Mouse (Mus musculus) stomach, embryonic 14.5 days (tissue): ENCODE data around the gene Scaf8. TPM values are rescaled to one million over a fixed set of nuclear protein-coding genes. Genes with fewer than 3 reads are reported as not detected.
A peak's percentile ranks its signal among the peaks of the same experiment; 100 is the strongest.

ENCODE experiments used
- ATAC-seq: fragments of 200-750 bp; cut with Nextera tagmentation; 2 replicates; pipeline ENCODE4 v1.8.0; 2017; ENCODE audit warnings: low read depth, moderate TSS enrichment; ENCODE audit not compliant: insufficient number of reproducible peaks, insufficient read depth, low FRiP score
- H3K27ac ChIP-seq: fragments of 300-500 bp; sonication (generic); 2 replicates; pipeline ENCODE4 v1.5.1; 2014; ENCODE audit warnings: mild to moderate bottlenecking, low read length, moderate library complexity, mixed read lengths
- H3K27me3 ChIP-seq: fragments of 300-500 bp; sonication (generic); 2 replicates; pipeline ENCODE4 v1.6.1; 2014; ENCODE audit warnings: low read length, control low read depth, mixed read lengths; ENCODE audit not compliant: control insufficient read depth, insufficient read depth
- H3K36me3 ChIP-seq: fragments of 300-500 bp; sonication (generic); 2 replicates; pipeline ENCODE4 v1.6.1; 2014; ENCODE audit warnings: mild to moderate bottlenecking, control low read depth, low read length, moderate library complexity, mixed read lengths; ENCODE audit not compliant: control insufficient read depth, insufficient read depth
- H3K4me1 ChIP-seq: fragments of 300-500 bp; sonication (generic); 2 replicates; pipeline ENCODE4 v1.6.1; 2014; ENCODE audit warnings: low read length, control low read depth, mixed read lengths; ENCODE audit not compliant: control insufficient read depth, insufficient read depth
- H3K4me2 ChIP-seq: fragments of 300-500 bp; sonication (generic); replicated peaks from 2 replicates; pipeline ENCODE4 v1.6.1; 2014; ENCODE audit warnings: low read depth, low read length, control low read depth
- H3K4me3 ChIP-seq: fragments of 300-500 bp; sonication (generic); 2 replicates; pipeline ENCODE4 v1.5.1; 2014; ENCODE audit warnings: low read depth, low read length, control low read depth
- H3K9ac ChIP-seq: fragments of 300-500 bp; sonication (generic); replicated peaks from 2 replicates; pipeline ENCODE4 v1.6.1; 2014; ENCODE audit warnings: low read depth, mild to moderate bottlenecking, control low read depth, low read length, moderate library complexity, mixed read lengths
- H3K9me3 ChIP-seq: fragments of 300-500 bp; sonication (generic); 2 replicates; pipeline ENCODE4 v1.6.1; 2016; ENCODE audit warnings: low read depth, low read length, control low read depth; ENCODE audit not compliant: control insufficient read depth
- WGBS: fragments of 180-500 bp; shearing (Covaris S2); extraction: QIAGEN DNeasy Blood & Tissue Kit; methylation state at CpG from one replicate; pipeline ENCODE4 v1.1.7; 2014; 5-methylcytosine and 5-hydroxymethylcytosine counted together
- polyA plus RNA-seq: library from polyadenylated mRNA; unstranded; fragments of >200 nt; fragmentation: Nextera tagmentation; extraction: Ambion mirVana; gene quantifications from 2 replicates; pipeline ENCODE4 v1.2.1, GENCODE M21; 2014

The Scaf8 gene
- polyA plus RNA-seq, 1 experiment from 2014 or later, result 26.6 TPM

- Histone ChIP-seq H3K27ac (peak overlapping the region; percentile 45; the same call in 1 of the 2 replicates), H3K4me3 (no peak overlapping the region), H3K36me3 (peaks cover 3% of the 10 kb centered on the region; the same call in 1 of the 2 replicates), H3K9me3 (no peaks in the 10 kb centered on the region), H3K9ac (no peak overlapping the region), H3K4me2 (no peak overlapping the region), H3K4me1 (peaks cover 5% of the 10 kb centered on the region; the same call in 1 of the 2 replicates), H3K27me3 (no peaks in the 10 kb centered on the region)
- no peak for ATAC-seq
- WGBS, result 61% methylated on average over 2 of the region's 2 CpGs
Observed at GRCm38 (mm10) chr17:3206527-3207398, 92.0 kb downstream of the Scaf8 start.

GRCm38 (mm10) chr17:3207529-3208240 lies 92.9 kb downstream of the Scaf8 start:
- Histone ChIP-seq H3K27ac (no peak overlapping the region), H3K9ac (no peak overlapping the region)
- no peak for ATAC-seq

GRCm38 (mm10) chr17:3208471-3208870 lies 93.7 kb downstream of the Scaf8 start:
- H3K9ac ChIP-seq, result no peak overlapping the region
- H3K4me3 ChIP-seq, result no peak overlapping the region
- H3K4me2 ChIP-seq, result no peak overlapping the region
- no peaks in the 10 kb centered on the region for H3K9me3 ChIP-seq
- peaks cover 7% of the 10 kb centered on the region for H3K36me3 ChIP-seq
- no peak for ATAC-seq
- no peaks in the 10 kb centered on the region for H3K27me3 ChIP-seq
- no peak overlapping the region for H3K27ac ChIP-seq
- 80% methylated on average over 1 of the region's 1 CpGs for WGBS
- peaks cover 5% of the 10 kb centered on the region; the same call in 1 of the 2 replicates for H3K4me1 ChIP-seq

More at GRCm38 (mm10) chr17:3207529-3208240, 92.9 kb downstream of the Scaf8 start:
- Histone ChIP-seq H3K4me2 (no peak overlapping the region), H3K27me3 (no peaks in the 10 kb centered on the region), H3K9me3 (no peaks in the 10 kb centered on the region), H3K4me1 (peaks cover 5% of the 10 kb centered on the region; the same call in 1 of the 2 replicates), H3K4me3 (no peak overlapping the region), H3K36me3 (peaks cover 5% of the 10 kb centered on the region)
- WGBS, result 77% methylated on average over 6 of the region's 6 CpGs

GRCm38 (mm10) chr17:3209581-3209980 lies 94.8 kb downstream of the Scaf8 start:
- 62% methylated on average over 4 of the region's 4 CpGs for WGBS
- H3K27ac ChIP-seq, result no peak overlapping the region

GRCm38 (mm10) chr17:3210134-3210533 lies 95.4 kb downstream of the Scaf8 start:
- Histone ChIP-seq H3K27ac (no peak overlapping the region), H3K36me3 (peaks cover 9% of the 10 kb centered on the region), H3K9ac (no peak overlapping the region), H3K9me3 (no peaks in the 10 kb centered on the region), H3K4me1 (peaks cover 5% of the 10 kb centered on the region; the same call in 1 of the 2 replicates), H3K4me3 (no peak overlapping the region), H3K4me2 (no peak overlapping the region), H3K27me3 (no peaks in the 10 kb centered on the region)
- no peak for ATAC-seq
- 81% methylated on average over 5 of the region's 5 CpGs for WGBS

More at GRCm38 (mm10) chr17:3209581-3209980, 94.8 kb downstream of the Scaf8 start:
- H3K9me3 ChIP-seq, result no peaks in the 10 kb centered on the region
- H3K4me1 ChIP-seq, result peaks cover 5% of the 10 kb centered on the region; the same call in 1 of the 2 replicates
- no peaks in the 10 kb centered on the region for H3K27me3 ChIP-seq
- no peak overlapping the region for H3K4me3 ChIP-seq
- peaks cover 7% of the 10 kb centered on the region for H3K36me3 ChIP-seq
- ATAC-seq, result no peak
- H3K4me2 ChIP-seq, result no peak overlapping the region
- H3K9ac ChIP-seq, result no peak overlapping the region

GRCm38 (mm10) chr17:3212105-3212504 lies 97.3 kb downstream of the Scaf8 start:
- Histone ChIP-seq H3K9me3 (no peaks in the 10 kb centered on the region), H3K4me1 (no peaks in the 10 kb centered on the region), H3K9ac (no peak overlapping the region), H3K4me3 (no peak overlapping the region), H3K27me3 (no peaks in the 10 kb centered on the region), H3K27ac (no peak overlapping the region), H3K4me2 (no peak overlapping the region), H3K36me3 (peaks cover 11% of the 10 kb centered on the region)
- 77% methylated on average over 4 of the region's 4 CpGs for WGBS
- no peak for ATAC-seq

GRCm38 (mm10) chr17:3212886-3213285 lies 98.1 kb downstream of the Scaf8 start:
- H3K27ac ChIP-seq, result no peak overlapping the region
- no peak overlapping the region for H3K4me3 ChIP-seq
- no peak for ATAC-seq
- 92% methylated on average over 10 of the region's 10 CpGs for WGBS
- H3K27me3 ChIP-seq, result no peaks in the 10 kb centered on the region
- H3K9ac ChIP-seq, result no peak overlapping the region
- no peaks in the 10 kb centered on the region for H3K9me3 ChIP-seq
- H3K36me3 ChIP-seq, result peaks cover 11% of the 10 kb centered on the region
- no peaks in the 10 kb centered on the region for H3K4me1 ChIP-seq
- no peak overlapping the region for H3K4me2 ChIP-seq

GRCm38 (mm10) chr17:3214852-3215251 lies 100.1 kb downstream of the Scaf8 start:
- H3K36me3 ChIP-seq, result peaks cover 11% of the 10 kb centered on the region
- no peak for ATAC-seq
- H3K9ac ChIP-seq, result no peak overlapping the region
- no peaks in the 10 kb centered on the region for H3K4me1 ChIP-seq
- no peak overlapping the region for H3K4me3 ChIP-seq
- no peak overlapping the region for H3K27ac ChIP-seq
- no peaks in the 10 kb centered on the region for H3K27me3 ChIP-seq
- no peaks in the 10 kb centered on the region for H3K9me3 ChIP-seq
- 86% methylated on average over 2 of the region's 2 CpGs for WGBS
- H3K4me2 ChIP-seq, result no peak overlapping the region
